Mouse (Mus musculus) ovary, adult 10 weeks (tissue): ENCODE measurements around the gene Pde10a. TPM values are rescaled to one million over a fixed set of nuclear protein-coding genes. Genes with fewer than 3 reads are reported as not detected.

Experiments
- polyA plus RNA-seq: library from polyadenylated mRNA; stranded (reverse); fragments of 350-450 nt; fragmentation: Illumina TruSeq; extraction: RNeasy Lipid Tissue Mini Kit (QIAGEN cat#74804); gene quantifications from one replicate; pipeline ENCODE4 v1.2.3, GENCODE M21; 2014

Pde10a gene
- 12.0 TPM for polyA plus RNA-seq

GRCm38 (mm10) chr17:8525225-8525721 lies at the start of gene Pde10a:
Pde10a (plus strand) TSS chr17:8525372.

GRCm38 (mm10) chr17:8566850-8567249 lies 41.7 kb downstream of the Pde10a start, which contains the start of gene Gm17087:
Gm17087 (minus strand) TSS chr17:8566950.

DNA sequence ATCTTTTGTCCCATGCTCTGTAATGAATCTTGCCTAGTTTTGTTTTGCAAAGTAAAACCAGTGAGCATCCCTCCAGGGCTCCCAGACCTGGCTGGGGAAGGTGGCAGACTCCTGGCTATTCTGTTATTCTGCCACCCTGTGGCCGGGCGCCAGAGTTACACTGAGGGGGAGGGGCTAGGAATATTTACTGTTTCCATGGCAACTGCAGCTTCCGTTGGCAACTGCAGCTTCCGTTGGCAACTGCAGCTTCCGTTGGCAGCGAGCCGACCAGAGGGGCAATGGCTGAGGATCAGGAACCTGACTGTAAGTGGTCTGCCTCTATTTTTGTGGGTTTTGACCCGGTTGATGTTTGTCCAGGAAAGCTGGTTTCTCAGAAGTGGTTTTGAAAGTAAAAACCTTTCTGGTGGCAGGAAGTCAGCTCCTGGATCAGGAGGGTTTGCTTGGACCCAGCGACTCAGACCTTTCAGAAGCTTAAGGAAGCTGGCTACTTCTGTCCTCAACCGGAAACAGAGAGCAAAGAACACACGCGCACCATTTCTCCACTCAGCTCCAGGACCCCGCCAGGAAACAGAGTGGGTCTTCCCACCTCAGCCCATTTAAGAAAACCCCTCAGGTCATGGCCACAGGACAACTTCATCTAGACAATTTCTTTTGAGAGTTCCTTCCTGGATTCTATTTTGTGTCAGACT lies 463.1 kb downstream of the Pde10a start, which contains the start of gene 1700010I14Rik:
Gene 1700010I14Rik, plus strand, starts transcription at position 215 of the 689 bp plus-strand sequence.

Other genes with a start within 250 kb of the Pde10a start
- 237 TPM for gene Mpc1, start 242.5 kb upstream of the Pde10a start, polyA plus RNA-seq
- gene Sft2d1, start 214.3 kb upstream of the Pde10a start, polyA plus RNA-seq: 48.1 TPM
- gene Prr18, start 187.9 kb upstream of the Pde10a start, polyA plus RNA-seq: 2.9 TPM
- gene T2, start 169.4 kb upstream of the Pde10a start, polyA plus RNA-seq: 0.37 TPM
- not detected for gene T, start 90.9 kb upstream of the Pde10a start, polyA plus RNA-seq
- gene Gm17087, start 41.6 kb downstream of the Pde10a start, polyA plus RNA-seq: not detected